Mouse (Mus musculus) brown adipose tissue, adult 24 weeks (tissue): ENCODE measurements around the gene Vcan. TPM values are rescaled to one million over a fixed set of nuclear protein-coding genes. Genes with fewer than 3 reads are reported as not detected.
"Not testable (repeated sequence)": the region's sequence is repeated elsewhere in the genome, so short reads cannot be mapped to it uniquely, and the experiment has no call there.

Source experiments
- H3K27ac ChIP-seq: fragments of 200-500 bp; replicated peaks from 2 replicates; pipeline ENCODE4 v1.5.1; 2012; ENCODE audit warnings: low read depth, mild to moderate bottlenecking, low read length
- H3K4me1 ChIP-seq: fragments of 200-500 bp; 2 replicates; pipeline ENCODE4 v1.6.1; 2012; ENCODE audit warnings: low read length, mixed read lengths; ENCODE audit not compliant: control insufficient read depth, insufficient read depth, insufficient read length
- H3K4me3 ChIP-seq: fragments of 200-500 bp; 2 replicates; pipeline ENCODE4 v1.5.1; 2012; ENCODE audit warnings: low read depth, mild to moderate bottlenecking, low read length, moderate library complexity; ENCODE audit not compliant: insufficient read depth
- polyA plus RNA-seq: library from polyadenylated mRNA; stranded (reverse); fragments of >200 nt; gene quantifications from 2 replicates; pipeline ENCODE4 v1.2.4, GENCODE M21; 2012; ENCODE audit not compliant: missing spikeins, insufficient read depth, insufficient read length

Gene Vcan
- polyA plus RNA-seq: 1.3 and 3.3 TPM in 2 replicates

DNA sequence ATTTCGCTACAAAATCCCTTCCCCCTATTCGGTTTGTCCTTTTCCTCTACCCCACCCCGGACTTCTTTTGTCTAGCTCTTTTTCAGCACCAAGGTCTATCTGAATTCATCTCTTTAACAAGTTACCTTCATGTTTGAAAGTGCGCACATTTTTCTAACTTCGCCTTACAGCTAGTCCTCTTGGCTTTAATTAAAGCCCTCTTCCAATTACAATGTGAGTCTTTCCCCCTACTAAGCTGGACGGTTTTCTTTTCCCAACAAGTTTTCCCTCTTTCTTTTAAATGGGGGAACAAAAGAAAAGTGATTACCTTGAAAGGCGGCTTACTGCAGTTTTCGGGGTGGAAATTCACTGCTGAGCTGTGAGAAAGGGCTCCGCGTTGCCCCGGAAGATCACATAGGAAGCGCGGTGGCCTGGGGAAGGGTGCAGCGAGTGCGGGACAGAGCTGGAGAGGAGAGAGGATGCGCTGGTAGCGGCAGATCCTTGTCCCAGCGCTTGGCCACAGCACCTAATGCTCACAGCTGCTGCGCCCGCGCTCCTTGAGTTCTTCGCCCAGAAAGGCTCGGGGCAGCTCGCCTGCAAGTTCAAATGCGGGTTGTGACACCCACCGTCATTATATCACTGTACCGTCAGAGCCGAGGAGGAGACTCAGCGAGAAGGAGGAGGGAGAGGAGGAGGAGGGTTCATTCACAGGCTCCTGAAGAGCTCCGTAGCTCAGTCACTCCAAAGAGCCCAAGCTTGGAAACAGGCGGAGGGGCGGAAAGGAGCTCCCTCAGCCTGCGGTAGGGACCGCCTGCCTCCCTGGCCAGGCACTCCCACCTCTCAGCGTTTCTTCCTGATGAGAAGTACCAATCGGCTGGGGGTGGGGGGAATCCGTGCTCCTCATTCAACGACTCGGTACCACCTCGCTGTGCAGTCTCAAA, at the start of gene Vcan:
Vcan (minus strand) TSS at position 744 of the 920 bp plus-strand sequence.
- H3K27ac ChIP-seq: no peak within 1 kb of the TSS
- peaks cover 4% of the 10 kb centered on the region; the same call in 1 of the 2 replicates for H3K4me1 ChIP-seq
- H3K4me3 ChIP-seq: peak within 1 kb of the TSS; percentile 61

DNA sequence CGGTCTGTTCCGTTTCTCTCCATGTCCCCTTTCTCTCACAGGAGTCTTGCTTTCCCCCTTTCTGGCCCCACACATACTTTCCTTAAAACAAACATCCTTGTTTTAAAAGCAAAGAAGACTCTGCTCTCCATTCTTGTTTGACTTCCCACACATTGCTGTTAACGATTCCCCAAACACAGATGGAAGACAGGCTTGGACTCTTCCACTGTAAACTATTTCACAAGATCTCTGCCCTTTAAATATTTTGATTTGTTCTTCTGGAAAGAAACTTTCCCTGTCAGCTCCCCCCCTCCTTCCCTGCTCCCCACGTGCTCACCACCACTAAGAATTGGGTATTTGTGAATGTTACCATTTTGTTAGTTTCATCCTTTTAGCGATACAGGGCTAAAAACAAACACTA, 49.2 kb upstream of the Vcan start:
- Histone ChIP-seq H3K4me3 (no peak overlapping the region), H3K27ac (no peak overlapping the region), H3K4me1 (no peaks in the 10 kb centered on the region)

DNA sequence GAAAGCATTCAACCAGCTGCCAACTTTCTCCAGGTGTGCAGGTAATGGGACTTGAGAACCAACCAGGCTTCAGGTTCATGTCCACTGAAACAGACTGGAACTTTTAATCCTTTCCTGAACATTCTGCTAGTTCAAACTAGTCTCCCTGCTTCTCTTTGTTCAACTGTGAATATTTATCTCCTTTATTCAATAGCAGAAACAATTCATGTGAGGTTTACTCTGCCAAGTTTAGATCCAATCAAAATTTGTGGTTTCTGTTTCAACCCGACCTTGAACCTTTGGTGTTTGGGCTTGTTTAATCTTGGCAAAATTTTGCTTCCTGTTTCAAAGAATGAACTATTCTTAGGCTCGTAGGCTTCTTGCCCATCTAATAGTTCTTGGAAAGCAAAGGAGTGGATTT, 40.6 kb upstream of the Vcan start:
- no peak overlapping the region for H3K4me3 ChIP-seq
- no peak overlapping the region for H3K27ac ChIP-seq
- no peaks in the 10 kb centered on the region for H3K4me1 ChIP-seq

DNA sequence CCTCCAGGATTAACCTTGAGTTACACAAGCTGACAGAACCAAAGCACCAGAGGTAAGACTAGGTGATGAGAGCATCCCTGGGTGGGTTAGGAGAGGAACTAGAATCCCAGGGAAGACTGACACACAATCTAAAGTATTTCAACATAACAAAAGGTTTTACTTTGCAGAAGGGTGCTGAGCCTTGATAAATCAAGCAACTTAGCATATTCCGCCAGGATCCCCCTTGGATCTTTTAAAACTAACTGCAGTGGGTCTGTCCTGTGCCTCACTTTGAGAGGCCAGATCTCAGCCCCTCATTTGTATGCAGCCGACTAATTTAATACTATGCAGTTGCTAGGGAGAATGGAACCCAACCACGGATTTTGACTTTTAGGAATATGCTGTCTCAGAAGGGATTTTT, 38.0 kb upstream of the Vcan start:
- Histone ChIP-seq H3K4me1 (no peaks in the 10 kb centered on the region), H3K27ac (no peak overlapping the region), H3K4me3 (no peak overlapping the region)

DNA sequence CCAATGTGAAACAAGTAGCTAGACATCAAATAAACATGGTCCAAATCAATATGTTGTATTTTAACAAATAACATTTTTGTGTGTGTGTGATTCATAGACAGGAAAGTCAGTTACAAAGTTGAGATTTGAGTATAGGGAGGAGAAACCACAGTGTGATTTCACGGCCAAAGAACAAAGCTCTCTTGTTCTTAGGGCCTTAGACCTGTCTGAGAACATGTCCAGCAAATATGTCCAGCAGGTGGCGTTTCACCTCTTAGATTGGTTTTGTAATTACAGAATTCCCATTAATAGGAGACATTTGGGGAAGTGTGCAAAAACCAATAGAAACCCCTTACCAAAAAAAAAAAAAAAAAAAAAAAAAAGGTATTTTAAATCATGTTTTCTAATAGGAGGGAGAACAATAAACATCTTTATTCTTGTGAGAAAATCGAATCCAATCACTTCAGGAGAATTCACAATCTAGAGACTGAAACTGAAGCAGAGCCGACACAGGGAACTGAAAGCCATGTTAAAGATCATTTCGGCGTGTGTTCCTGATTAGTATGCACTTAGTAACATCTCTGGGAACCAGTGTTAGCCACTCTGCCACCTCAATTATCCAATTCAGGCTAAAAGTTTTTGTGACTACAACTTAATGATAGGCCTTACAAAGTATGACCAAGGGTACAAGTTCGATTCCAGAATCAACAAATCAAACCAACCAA, 37.1 kb upstream of the Vcan start:
- Histone ChIP-seq H3K4me1 (no peaks in the 10 kb centered on the region), H3K27ac (no peak overlapping the region), H3K4me3 (no peak overlapping the region)

DNA sequence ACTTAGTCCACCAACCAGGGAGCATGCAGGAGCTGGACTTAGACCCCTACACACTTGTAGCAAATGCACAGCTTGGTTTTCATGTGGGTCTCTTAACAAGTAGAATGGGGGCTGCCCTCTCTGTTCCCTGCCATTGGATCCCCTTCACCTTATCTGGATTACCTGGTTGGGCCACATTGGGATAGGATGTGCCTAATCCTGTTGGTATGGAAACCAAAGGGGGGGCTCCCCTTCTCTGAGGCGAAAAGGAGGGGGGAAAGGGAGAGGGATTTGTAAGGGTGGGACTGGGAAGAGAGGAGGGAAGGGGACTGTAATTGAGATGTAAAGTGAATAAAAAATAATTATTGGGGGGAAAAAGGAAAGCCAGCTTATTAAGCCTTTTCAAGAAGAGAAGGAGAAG, 35.5 kb upstream of the Vcan start:
- H3K4me1 ChIP-seq: no peaks in the 10 kb centered on the region
- H3K4me3 ChIP-seq: no peak overlapping the region
- H3K27ac ChIP-seq: no peak overlapping the region

DNA sequence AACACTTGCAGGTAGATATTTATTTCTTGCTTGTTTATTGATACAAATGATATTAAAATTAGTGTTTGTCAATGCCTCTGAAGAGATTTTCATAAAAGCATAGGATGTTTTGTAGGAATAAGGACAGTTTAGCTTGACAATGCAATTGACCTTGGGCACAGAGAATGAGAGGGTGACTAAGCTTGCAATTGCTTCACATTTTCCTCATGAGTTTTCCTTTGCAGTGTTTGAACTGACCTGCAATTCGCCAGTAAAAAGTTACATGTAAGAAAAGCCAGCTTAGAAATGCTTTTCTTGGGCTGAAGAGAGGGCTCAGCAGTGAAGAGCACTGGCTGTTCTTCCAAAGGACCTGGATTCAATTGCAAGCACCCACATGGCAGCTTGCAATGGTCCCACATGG, 34.8 kb upstream of the Vcan start:
- Histone ChIP-seq H3K4me3 (no peak overlapping the region), H3K27ac (no peak overlapping the region)

DNA sequence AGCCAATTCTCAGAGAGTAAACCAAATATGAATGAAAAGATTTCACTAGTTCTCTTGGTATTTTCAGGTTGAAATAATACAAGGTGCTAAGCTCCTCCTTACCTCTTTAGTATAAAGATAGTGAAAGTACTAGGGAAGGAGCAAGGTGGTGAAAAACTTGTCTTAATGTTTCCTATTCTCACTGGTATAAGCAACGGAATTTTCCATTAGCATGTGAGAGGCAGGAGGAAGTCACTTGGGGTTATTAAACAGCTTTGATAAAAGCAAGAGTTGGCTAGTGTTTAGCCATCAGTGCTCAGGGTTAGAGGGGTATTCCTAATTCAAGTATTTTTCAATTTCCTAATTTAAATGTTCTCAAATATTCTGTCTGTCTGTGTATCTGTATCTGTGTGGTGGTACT, 24.2 kb upstream of the Vcan start:
- Histone ChIP-seq H3K4me3 (no peak overlapping the region), H3K4me1 (no peaks in the 10 kb centered on the region), H3K27ac (no peak overlapping the region)

More for the DNA sequence above, 34.8 kb upstream of the Vcan start:
- no peaks in the 10 kb centered on the region for H3K4me1 ChIP-seq

DNA sequence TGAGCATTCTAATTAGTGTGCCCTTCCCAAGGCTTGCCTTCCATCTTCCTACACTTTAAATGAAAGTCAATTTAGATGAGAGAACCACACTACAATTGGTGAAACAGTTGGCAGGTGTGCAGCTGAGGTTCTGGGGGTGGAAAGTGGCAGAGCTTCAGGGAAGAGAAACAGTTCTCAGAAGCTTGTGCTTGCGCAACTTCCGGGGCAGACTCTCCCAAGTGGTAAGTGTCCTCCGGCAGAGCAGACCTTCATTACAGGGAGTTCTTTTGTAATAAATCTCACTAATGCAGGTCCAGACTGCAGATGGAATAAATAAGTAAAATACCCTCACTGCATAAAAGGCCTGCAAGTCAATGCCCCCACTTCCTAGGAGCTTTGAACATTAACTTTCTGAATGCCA, 23.7 kb upstream of the Vcan start:
- Histone ChIP-seq H3K4me3 (no peak overlapping the region), H3K27ac (no peak overlapping the region), H3K4me1 (no peaks in the 10 kb centered on the region)

DNA sequence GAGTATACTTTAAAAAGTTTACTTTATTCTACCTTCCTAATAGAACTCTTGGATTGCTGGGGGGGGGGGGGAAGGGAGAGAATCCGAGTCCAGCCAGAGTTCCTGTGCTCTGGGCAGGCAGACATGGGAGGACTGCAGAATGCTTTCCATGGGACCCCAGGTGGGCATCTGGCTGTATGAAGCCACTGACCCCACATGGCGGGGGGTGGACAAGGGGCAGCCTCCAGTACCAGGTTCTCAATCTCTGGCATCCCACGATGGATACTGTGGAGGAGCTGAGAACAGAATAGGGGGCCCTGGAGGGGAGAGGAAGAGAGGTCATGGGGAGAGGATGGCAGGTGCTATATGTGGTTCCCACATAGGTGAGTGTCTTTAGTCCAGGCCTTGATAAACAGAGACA, 20.0 kb upstream of the Vcan start:
- Histone ChIP-seq H3K4me3 (no peak overlapping the region), H3K27ac (no peak overlapping the region), H3K4me1 (no peaks in the 10 kb centered on the region)

DNA sequence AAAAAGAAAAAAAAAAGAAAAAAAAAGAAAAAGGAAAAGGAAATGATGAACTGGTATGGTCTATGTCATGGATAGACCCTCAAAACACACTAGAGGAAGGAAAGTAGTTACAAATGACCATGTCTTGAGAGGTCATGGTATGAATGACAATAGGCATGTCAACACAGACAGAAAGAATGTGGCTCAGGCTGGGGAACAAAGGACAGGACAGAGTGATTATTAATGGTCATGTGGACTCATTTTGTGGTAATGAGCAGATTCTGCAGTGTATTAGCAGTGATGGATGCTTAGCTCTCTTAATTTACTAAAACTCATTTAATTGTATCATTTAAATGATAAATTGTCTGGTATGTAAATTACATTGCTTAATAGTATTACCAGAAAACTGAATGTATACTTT, 14.0 kb upstream of the Vcan start:
- H3K4me1 ChIP-seq: no peaks in the 10 kb centered on the region
- H3K27ac ChIP-seq: no peak overlapping the region
- no peak overlapping the region for H3K4me3 ChIP-seq

DNA sequence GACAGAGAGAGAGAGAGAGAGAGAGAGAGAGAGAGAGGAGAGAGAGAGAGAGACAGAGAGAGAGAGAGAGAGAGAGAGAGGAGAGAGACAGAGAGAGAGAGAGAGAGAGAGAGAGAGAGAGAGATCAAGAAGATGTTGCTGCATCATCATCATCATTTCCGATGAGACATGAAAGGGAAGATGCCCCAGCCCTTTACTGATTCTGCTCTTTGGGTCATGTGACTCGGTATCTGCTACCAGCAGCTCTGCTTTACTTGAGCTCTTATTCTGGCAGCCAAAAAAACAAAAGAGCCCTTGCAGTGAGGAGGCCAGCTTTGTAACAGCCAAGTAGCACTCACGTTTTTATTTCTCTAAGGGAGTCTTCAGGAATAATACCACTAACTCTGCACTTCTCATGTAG, 8.3 kb upstream of the Vcan start:
- not testable (repeated sequence) for H3K27ac ChIP-seq, H3K4me3 ChIP-seq, H3K4me1 ChIP-seq

DNA sequence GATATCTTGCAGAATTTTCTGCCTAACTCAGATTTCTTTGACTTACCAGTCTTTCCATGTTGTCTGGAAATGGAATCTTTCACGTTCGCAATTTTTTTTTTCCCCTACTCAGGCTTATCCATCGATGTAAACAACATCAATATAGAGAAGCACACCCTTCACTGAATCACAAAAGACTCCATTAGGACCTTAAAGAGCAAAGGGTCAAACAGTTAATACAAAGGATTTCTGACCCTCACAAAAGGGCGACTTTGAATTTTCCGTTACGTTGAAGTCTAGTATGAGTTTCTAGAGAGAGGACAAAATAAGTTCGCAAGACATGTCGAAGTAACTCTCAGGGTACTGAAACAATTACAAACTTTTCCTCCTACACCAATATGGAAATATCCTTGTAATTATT, 892 bp upstream of the Vcan start:
- Histone ChIP-seq H3K4me3 (no peak overlapping the region), H3K27ac (no peak overlapping the region), H3K4me1 (peaks cover 4% of the 10 kb centered on the region; the same call in 1 of the 2 replicates)

DNA sequence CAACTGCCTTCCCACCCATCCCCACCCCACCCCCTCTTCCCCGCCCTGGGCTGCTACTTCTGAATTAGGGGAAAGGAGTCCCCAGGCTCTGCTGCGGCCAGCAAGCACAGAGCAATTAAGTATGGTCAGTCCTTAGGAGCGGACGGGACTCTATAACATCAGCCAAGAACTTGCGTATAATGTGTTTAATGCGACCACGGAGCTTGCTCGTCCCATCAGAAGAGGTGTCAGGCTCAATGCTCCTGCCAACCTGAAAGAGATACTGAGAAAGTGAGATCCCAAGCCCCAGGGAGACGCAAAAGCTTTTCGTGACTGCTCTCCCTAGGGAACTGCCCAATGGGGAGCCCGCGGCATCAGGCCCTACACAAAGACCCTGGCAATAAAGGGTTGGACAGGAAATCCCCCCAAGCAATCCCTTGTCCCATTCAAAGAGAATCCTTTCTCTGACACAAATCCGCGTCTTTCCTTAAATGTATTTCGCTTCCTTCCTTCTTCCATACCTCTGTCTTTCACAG, 434 bp upstream of the Vcan start:
- H3K27ac ChIP-seq: no peak overlapping the region
- peaks cover 4% of the 10 kb centered on the region; the same call in 1 of the 2 replicates for H3K4me1 ChIP-seq
- H3K4me3 ChIP-seq: no peak overlapping the region

DNA sequence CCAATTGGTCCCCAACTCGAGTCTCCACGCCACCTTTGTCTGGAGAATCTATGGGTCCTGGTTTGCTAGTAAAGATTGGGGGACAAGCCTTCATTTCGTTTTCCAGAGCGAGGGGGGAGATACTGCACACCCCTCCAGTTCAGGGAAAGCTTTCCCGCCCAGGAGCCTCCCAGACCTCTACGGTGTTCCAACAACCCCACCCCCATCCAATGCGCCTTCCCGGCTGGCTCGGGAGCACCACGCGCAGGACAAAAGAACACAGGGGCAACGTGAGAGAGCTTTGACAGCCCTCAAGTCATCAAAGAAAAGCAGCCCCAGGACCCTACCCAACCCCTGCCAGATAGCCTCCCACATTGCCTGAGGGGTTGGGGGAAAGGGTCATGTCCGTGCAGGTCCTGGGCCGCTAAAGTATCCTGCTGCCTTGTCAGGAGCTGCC, 1.2 kb downstream of the Vcan start:
- Histone ChIP-seq H3K4me3 (peak overlapping the region; percentile 61), H3K4me1 (peaks cover 4% of the 10 kb centered on the region; the same call in 1 of the 2 replicates), H3K27ac (no peak overlapping the region)
